Mouse (Mus musculus) liver, postnatal 0 days (tissue): ENCODE results near the gene Hps4.

ENCODE experiments used
- CTCF ChIP-seq: sonication (generic); IDR thresholded peaks from 2 replicates; pipeline ENCODE4 v1.5.1; 2016; ENCODE audit warnings: antibody characterized with exemption, low read depth
- EP300 ChIP-seq: IDR thresholded peaks from 2 replicates; pipeline ENCODE4 v1.6.1; 2016; ENCODE audit warnings: antibody characterized with exemption, low read depth, mild to moderate bottlenecking

DNA sequence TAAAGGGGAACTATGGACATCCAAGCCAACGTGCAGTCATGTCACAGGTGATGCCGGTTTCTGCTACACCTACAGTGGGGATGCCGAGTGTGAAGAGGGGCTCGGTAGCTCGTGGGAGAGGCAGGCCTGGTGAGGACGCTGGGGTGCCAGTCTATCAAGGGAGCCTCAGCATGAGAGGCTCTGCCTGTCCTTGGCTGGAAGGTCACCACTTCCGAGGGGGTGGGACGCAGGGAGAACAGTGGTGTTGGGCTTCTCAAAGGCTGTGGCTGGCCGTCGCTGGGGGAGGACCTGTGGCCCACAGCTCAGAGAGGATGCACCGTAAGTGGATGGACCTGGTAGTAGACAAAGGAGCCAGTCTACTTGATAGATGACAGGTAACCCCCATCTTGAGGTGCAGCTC, 38.3 kb downstream of the Hps4 start:
- TF ChIP-seq EP300: no peak
- TF ChIP-seq CTCF: no peak
